ENCODE assay signal across 26 mouse cellular contexts in the genomic region with DNA sequence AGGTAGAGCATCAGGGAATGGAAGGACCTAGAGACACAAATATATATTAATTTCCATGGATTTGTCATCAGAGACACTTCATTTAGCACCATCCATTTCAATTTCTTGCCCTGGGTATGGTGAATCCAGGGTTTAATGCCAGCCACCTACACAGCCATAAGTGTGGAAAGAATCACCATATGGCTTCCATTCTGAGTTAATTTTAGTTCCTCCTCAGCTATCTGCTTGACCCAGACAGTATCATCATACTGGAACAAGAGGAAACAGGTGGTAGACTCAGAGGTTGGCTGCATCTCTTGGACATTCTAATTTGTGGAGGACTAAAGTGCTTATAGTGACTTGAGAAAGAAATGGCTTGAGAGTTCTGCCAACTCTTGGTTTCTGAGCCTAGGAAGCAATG. TPM values are rescaled to one million over a fixed set of nuclear protein-coding genes. Genes with fewer than 3 reads are reported as not detected.
DNase-seq lines count a peak whose midpoint lies in the region; ATAC-seq and TF ChIP-seq lines count a peak whose summit lies in the region.
"Had no signal": no experiment of that assay in that cellular context is flagged by ENCODE, and none has a peak within 500 bp of the region (broad histone marks: within the 10 kb centered on the region; RNA-seq: fewer than 3 reads in every experiment).

No protein-coding gene starts in this region.

- peak; percentile 0 to 37 for DNase-seq in frontal cortex, postnatal 36 days (ENCODE audit: low spot score in 2 of 2)
- no peak for DNase-seq in frontal cortex, postnatal 10 days (ENCODE audit: low spot score in 2 of 2)
- DNase-seq in layer of hippocampus, adult 9-11 months = peak; percentile 12
- DNase-seq in layer of hippocampus, adult 11-12 months (ENCODE audit: low spot score) = no peak
- no peak for DNase-seq in liver, adult 2 months (ENCODE audit: extremely low read depth, low read depth, low spot score)
- DNase-seq in liver, embryonic 11.5 days (ENCODE audit: low spot score) = no peak
- DNase-seq in telencephalon, adult 2 months (ENCODE audit: low read depth, low spot score) = peak; percentile 48
- DNase-seq: adrenal gland, postnatal 14 days; cerebellum, adult 18-20 months; cerebellum, adult 9-11 months; cerebellum, postnatal 36 days; gastrocnemius, adult 2 months; gastrocnemius, postnatal 25 days; heart, adult 11 months; heart, postnatal 10 days; heart, postnatal 4 days had no signal

- no peak for TF ChIP-seq CTCF in liver, adult 2 months (IDR thresholded peaks at IDR 0.05; ENCODE audit: low read depth, low read length)

- no peak overlapping the region for H3K9ac ChIP-seq in liver, adult 2 months (ENCODE audit: low read depth, low read length)
- no peak overlapping the region for H3K9ac ChIP-seq in liver, embryonic 11.5 days (ENCODE audit: low read depth, low read length)
- H3K9ac ChIP-seq: embryonic facial prominence, embryonic 13.5 days; forebrain, embryonic 12.5 days; hindbrain, embryonic 12.5 days had no signal

- TF ChIP-seq POLR2A in liver, adult 2 months (IDR thresholded peaks at IDR 0.05; ENCODE audit: extremely low read depth, insufficient read depth, low read length) = no peak

- no peak for ATAC-seq in liver, embryonic 11.5 days (replicated peaks; ENCODE audit: low FRiP score)
- ATAC-seq: activated CD4-positive, CD25-positive, alpha-beta regulatory T cell, adult 4 months; forebrain, embryonic 16.5 days; hindbrain, embryonic 16.5 days had no signal

- H3K4me1 ChIP-seq in liver, adult 2 months (ENCODE audit: control insufficient read depth, insufficient read depth, low read length) = peaks cover 19% of the 10 kb centered on the region; the same call in 1 of the 2 replicates
- no peaks in the 10 kb centered on the region for H3K4me1 ChIP-seq in liver, embryonic 11.5 days (replicated peaks; ENCODE audit: control insufficient read depth, insufficient read depth, low read length)
- H3K4me1 ChIP-seq: embryonic facial prominence, embryonic 13.5 days; forebrain, embryonic 12.5 days; hindbrain, embryonic 12.5 days had no signal

- no peak overlapping the region for H3K4me2 ChIP-seq in liver, embryonic 11.5 days
- H3K4me2 ChIP-seq: embryonic facial prominence, embryonic 13.5 days; forebrain, embryonic 12.5 days; hindbrain, embryonic 12.5 days had no signal

- H3K79me2 ChIP-seq in liver, adult 2 months (ENCODE audit: control insufficient read depth, insufficient read depth, low read length) = no peaks in the 10 kb centered on the region; the same call in 1 of the 2 replicates

- no peaks in the 10 kb centered on the region for H3K27me3 ChIP-seq in liver, adult 2 months (ENCODE audit: control insufficient read depth, insufficient read depth, low read length)
- no peaks in the 10 kb centered on the region for H3K27me3 ChIP-seq in liver, embryonic 11.5 days (replicated peaks; ENCODE audit: control insufficient read depth, insufficient read depth, low read length)
- H3K27me3 ChIP-seq: CH12.LX; embryonic facial prominence, embryonic 13.5 days; forebrain, embryonic 12.5 days; hindbrain, embryonic 12.5 days; Patski had no signal

- no peaks in the 10 kb centered on the region for H3K36me3 ChIP-seq in liver, adult 2 months (ENCODE audit: control insufficient read depth, insufficient read depth, low read length)
- no peaks in the 10 kb centered on the region for H3K36me3 ChIP-seq in liver, embryonic 11.5 days (ENCODE audit: control insufficient read depth, insufficient read depth, low read length)
- H3K36me3 ChIP-seq: embryonic facial prominence, embryonic 13.5 days; forebrain, embryonic 12.5 days; hindbrain, embryonic 12.5 days had no signal

- peak overlapping the region; percentile 35; the same call in 1 of the 2 replicates for H3K27ac ChIP-seq in liver, adult 2 months (replicated peaks; ENCODE audit: insufficient read depth, low read depth, low read length)
- H3K27ac ChIP-seq in liver, embryonic 11.5 days (ENCODE audit: low read depth, low read length) = no peak overlapping the region
- H3K27ac ChIP-seq: embryonic facial prominence, embryonic 13.5 days; forebrain, embryonic 12.5 days; gastrocnemius, adult 2 months; hindbrain, embryonic 12.5 days had no signal

- no peaks in the 10 kb centered on the region for H3K9me3 ChIP-seq in liver, embryonic 11.5 days (ENCODE audit: control insufficient read depth, low read length)
- H3K9me3 ChIP-seq: embryonic facial prominence, embryonic 13.5 days; forebrain, embryonic 12.5 days; hindbrain, embryonic 12.5 days had no signal

- no peak overlapping the region for H3K4me3 ChIP-seq in liver, adult 2 months (ENCODE audit: insufficient read depth, low read depth, low read length)
- H3K4me3 ChIP-seq in liver, embryonic 11.5 days (ENCODE audit: low read depth, low read length) = no peak overlapping the region
- H3K4me3 ChIP-seq: embryonic facial prominence, embryonic 13.5 days; forebrain, embryonic 12.5 days; gastrocnemius, adult 2 months; hindbrain, embryonic 12.5 days had no signal

RNA-seq across cellular contexts. Expression of a gene that starts 48.6 kb away (rescaled TPM):
- 1,137 and 1,675 TPM in 2 replicates for total RNA-seq in liver, adult 2 months (2014; rRNA removed)
- 288 and 353 TPM in 2 replicates for polyA plus RNA-seq in liver, adult 2 months (2012; rRNA removed)
- not detected in 2 replicates for polyA plus RNA-seq in liver, embryonic 11.5 days (2014; fragmentation: Nextera tagmentation; extraction: Ambion mirVana)
- total RNA-seq: adrenal gland, adult 18-20 months; CH12.LX; gastrocnemius, adult 2 months; gastrocnemius, postnatal 25 days; heart, postnatal 10 days; heart, postnatal 4 days had no signal
- polyA plus RNA-seq: activated CD4-positive, CD25-positive, alpha-beta regulatory T cell, adult 4 months; embryonic facial prominence, embryonic 13.5 days; forebrain, embryonic 12.5 days; forebrain, embryonic 16.5 days; heart, embryonic 14.5 days; hindbrain, embryonic 12.5 days; hindbrain, embryonic 16.5 days; Patski had no signal

Comparison
In these comparisons a context has a peak if more than half of its experiments do, and no peak if none do; other contexts are left out.
1. DNase-seq: peak in frontal cortex, postnatal 36 days (2 of 2), layer of hippocampus, adult 9-11 months (single experiment) and telencephalon, adult 2 months (single experiment); none in frontal cortex, postnatal 10 days (0 of 2), layer of hippocampus, adult 11-12 months (single experiment), liver, adult 2 months (single experiment) and liver, embryonic 11.5 days (single experiment).
2. RNA of a gene that starts 48.6 kb away (polyA plus RNA-seq): 288 to 353 TPM in liver, adult 2 months; not detected in liver, embryonic 11.5 days; every median in the first group is over 100 times any median in the second.